Mouse (Mus musculus): ENCODE results near the gene Ablim1. TPM values are rescaled to one million over a fixed set of nuclear protein-coding genes. Genes with fewer than 3 reads are reported as not detected.
A peak's percentile ranks its signal among the peaks of the same experiment; 100 is the strongest.
"Not testable (repeated sequence)": the region's sequence is repeated elsewhere in the genome, so short reads cannot be mapped to it uniquely, and the experiment has no call there.

The Ablim1 gene
- polyA plus RNA-seq, 1 experiment: 9.8 TPM

- Histone ChIP-seq H3K36me3 (ENCODE audit: control insufficient read depth, insufficient read depth) (no peaks in the 10 kb centered on the region), H3K79me3 (ENCODE audit: low read depth) (no peaks in the 10 kb centered on the region), H3K79me2 (ENCODE audit: control insufficient read depth, insufficient read depth) (no peaks in the 10 kb centered on the region), H3ac (ENCODE audit: control insufficient read depth, insufficient read length, low read depth) (no peak overlapping the region), H3K27me3 (ENCODE audit: control insufficient read depth, insufficient read depth, insufficient read length) (no peaks in the 10 kb centered on the region), H3K4me3 (ENCODE audit: insufficient read depth, poor library complexity, severe bottlenecking) (no peak overlapping the region)
- TF ChIP-seq CTCF (IDR thresholded peaks at IDR 0.05; ENCODE audit: control insufficient read depth, insufficient read depth, insufficient read length) (no peak), FOSL1 (IDR thresholded peaks at IDR 0.05; ENCODE audit: insufficient read depth, low read length, poor library complexity, severe bottlenecking) (no peak), MAX (IDR thresholded peaks at IDR 0.05) (no peak), USF1 (IDR thresholded peaks at IDR 0.05; ENCODE audit: low read depth) (no peak), MYOG (IDR thresholded peaks at IDR 0.05; ENCODE audit: control insufficient read depth, extremely low read depth, insufficient read length) (no peak), CEBPB (IDR thresholded peaks at IDR 0.05; ENCODE audit: low read depth) (no peak), MYOD1 (IDR thresholded peaks at IDR 0.05; ENCODE audit: control insufficient read depth, insufficient read length, low read depth) (no peak)
Observed at GRCm38 (mm10) chr19:57140071-57140470, 174.6 kb downstream of the Ablim1 start.

- no peak overlapping the region for H3ac ChIP-seq (ENCODE audit: control insufficient read depth, insufficient read length, low read depth)
- no peaks in the 10 kb centered on the region for H3K79me3 ChIP-seq (ENCODE audit: low read depth)
- no peak for TF ChIP-seq MYOG (IDR thresholded peaks at IDR 0.05; ENCODE audit: control insufficient read depth, extremely low read depth, insufficient read length)
- no peak for TF ChIP-seq MAX (IDR thresholded peaks at IDR 0.05)
- no peak for TF ChIP-seq FOSL1 (IDR thresholded peaks at IDR 0.05; ENCODE audit: insufficient read depth, low read length, poor library complexity, severe bottlenecking)
- no peak for TF ChIP-seq CEBPB (IDR thresholded peaks at IDR 0.05; ENCODE audit: low read depth)
- H3K4me3 ChIP-seq (ENCODE audit: insufficient read depth, poor library complexity, severe bottlenecking): no peak overlapping the region
- H3K36me3 ChIP-seq (ENCODE audit: control insufficient read depth, insufficient read depth): no peaks in the 10 kb centered on the region
- H3K27me3 ChIP-seq (ENCODE audit: control insufficient read depth, insufficient read depth, insufficient read length): no peaks in the 10 kb centered on the region
- H3K79me2 ChIP-seq (ENCODE audit: control insufficient read depth, insufficient read depth): no peaks in the 10 kb centered on the region
Observed at GRCm38 (mm10) chr19:57138909-57139617, 175.7 kb downstream of the Ablim1 start.

DNA sequence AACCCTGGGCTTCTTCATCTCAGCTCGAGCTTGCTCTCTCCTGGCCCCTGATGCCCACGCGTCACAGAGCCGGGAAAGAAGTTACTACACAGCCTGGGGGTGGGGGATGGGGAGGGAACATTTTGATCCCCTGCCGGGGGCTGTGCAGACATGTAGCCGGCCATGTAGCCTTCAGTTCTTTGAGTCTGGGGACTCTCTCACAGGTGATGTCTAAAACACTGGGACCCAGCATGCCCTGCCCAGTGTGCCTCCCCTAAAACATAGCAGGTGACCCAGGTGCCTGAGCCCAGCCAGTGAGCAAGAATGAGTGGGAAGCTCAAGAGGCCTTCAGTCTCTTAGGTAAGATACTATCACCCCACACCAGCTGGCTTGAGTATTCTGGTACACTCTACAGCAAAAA, 176.2 kb downstream of the Ablim1 start:
- Histone ChIP-seq H3K79me3 (ENCODE audit: low read depth) (no peaks in the 10 kb centered on the region), H3K36me3 (ENCODE audit: control insufficient read depth, insufficient read depth) (no peaks in the 10 kb centered on the region), H3K79me2 (ENCODE audit: control insufficient read depth, insufficient read depth) (no peaks in the 10 kb centered on the region), H3K27me3 (ENCODE audit: control insufficient read depth, insufficient read depth, insufficient read length) (no peaks in the 10 kb centered on the region), H3K4me3 (ENCODE audit: insufficient read depth, poor library complexity, severe bottlenecking) (no peak overlapping the region), H3ac (ENCODE audit: control insufficient read depth, insufficient read length, low read depth) (no peak overlapping the region)
- no peak for TF ChIP-seq CTCF (IDR thresholded peaks at IDR 0.05; ENCODE audit: control insufficient read depth, insufficient read depth, insufficient read length)
- TF ChIP-seq FOSL1 (IDR thresholded peaks at IDR 0.05; ENCODE audit: insufficient read depth, low read length, poor library complexity, severe bottlenecking): no peak
- no peak for TF ChIP-seq MYOD1 (IDR thresholded peaks at IDR 0.05; ENCODE audit: control insufficient read depth, insufficient read length, low read depth)
- no peak for TF ChIP-seq MYOG (IDR thresholded peaks at IDR 0.05; ENCODE audit: control insufficient read depth, extremely low read depth, insufficient read length)
- no peak for TF ChIP-seq USF1 (IDR thresholded peaks at IDR 0.05; ENCODE audit: low read depth)
- no peak for TF ChIP-seq CEBPB (IDR thresholded peaks at IDR 0.05; ENCODE audit: low read depth)

DNA sequence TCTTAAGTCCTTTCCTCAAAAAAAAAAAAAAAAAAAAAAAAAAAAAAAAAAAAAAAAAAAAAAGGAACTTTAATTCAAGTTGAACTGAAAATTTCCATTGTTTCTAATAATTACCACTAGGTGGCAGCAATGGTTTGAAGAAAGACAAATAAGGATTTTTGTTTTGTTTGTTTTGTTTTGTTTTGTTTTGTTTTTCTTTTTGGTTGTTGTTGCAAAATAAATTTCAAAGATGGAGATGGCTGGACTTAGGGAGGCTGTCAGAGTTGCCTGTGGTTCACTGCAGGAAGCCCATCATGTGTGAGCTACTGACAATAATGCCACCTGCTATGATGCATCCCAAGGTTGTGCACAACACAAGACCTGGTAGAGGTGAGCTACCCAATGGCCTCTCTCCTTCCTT, 176.7 kb downstream of the Ablim1 start:
- Histone ChIP-seq H3K79me2 (ENCODE audit: control insufficient read depth, insufficient read depth) (no peaks in the 10 kb centered on the region), H3K79me3 (ENCODE audit: low read depth) (no peaks in the 10 kb centered on the region), H3K4me3 (ENCODE audit: insufficient read depth, poor library complexity, severe bottlenecking) (no peak overlapping the region), H3ac (ENCODE audit: control insufficient read depth, insufficient read length, low read depth) (no peak overlapping the region), H3K36me3 (ENCODE audit: control insufficient read depth, insufficient read depth) (peaks cover 3% of the 10 kb centered on the region), H3K27me3 (ENCODE audit: control insufficient read depth, insufficient read depth, insufficient read length) (no peaks in the 10 kb centered on the region)
- TF ChIP-seq CEBPB (IDR thresholded peaks at IDR 0.05; ENCODE audit: low read depth) (no peak), MYOG (IDR thresholded peaks at IDR 0.05; ENCODE audit: control insufficient read depth, extremely low read depth, insufficient read length) (no peak), USF1 (IDR thresholded peaks at IDR 0.05; ENCODE audit: low read depth) (no peak), MAX (IDR thresholded peaks at IDR 0.05) (no peak), MYOD1 (IDR thresholded peaks at IDR 0.05; ENCODE audit: control insufficient read depth, insufficient read length, low read depth) (no peak), CTCF (IDR thresholded peaks at IDR 0.05; ENCODE audit: control insufficient read depth, insufficient read depth, insufficient read length) (no peak), FOSL1 (IDR thresholded peaks at IDR 0.05; ENCODE audit: insufficient read depth, low read length, poor library complexity, severe bottlenecking) (no peak)

- Histone ChIP-seq H3K36me3 (ENCODE audit: control insufficient read depth, insufficient read depth) (peaks cover 14% of the 10 kb centered on the region), H3K27me3 (ENCODE audit: control insufficient read depth, insufficient read depth, insufficient read length) (no peaks in the 10 kb centered on the region), H3ac (ENCODE audit: control insufficient read depth, insufficient read length, low read depth) (no peak overlapping the region), H3K79me2 (ENCODE audit: control insufficient read depth, insufficient read depth) (no peaks in the 10 kb centered on the region), H3K79me3 (ENCODE audit: low read depth) (no peaks in the 10 kb centered on the region), H3K4me3 (ENCODE audit: insufficient read depth, poor library complexity, severe bottlenecking) (no peak overlapping the region)
- TF ChIP-seq MYOG (IDR thresholded peaks at IDR 0.05; ENCODE audit: control insufficient read depth, extremely low read depth, insufficient read length): no peak
- TF ChIP-seq FOSL1 (IDR thresholded peaks at IDR 0.05; ENCODE audit: insufficient read depth, low read length, poor library complexity, severe bottlenecking): no peak
- TF ChIP-seq CTCF (IDR thresholded peaks at IDR 0.05; ENCODE audit: control insufficient read depth, insufficient read depth, insufficient read length): peak; percentile 54
Observed at GRCm38 (mm10) chr19:57136228-57136627, 178.5 kb downstream of the Ablim1 start.

- H3K4me3 ChIP-seq (ENCODE audit: insufficient read depth, poor library complexity, severe bottlenecking); H3K27me3 ChIP-seq (ENCODE audit: control insufficient read depth, insufficient read depth, insufficient read length); H3K79me3 ChIP-seq (ENCODE audit: low read depth); H3ac ChIP-seq (ENCODE audit: control insufficient read depth, insufficient read length, low read depth); H3K79me2 ChIP-seq (ENCODE audit: control insufficient read depth, insufficient read depth): not testable (repeated sequence)
- H3K36me3 ChIP-seq (ENCODE audit: control insufficient read depth, insufficient read depth): peaks cover 14% of the 10 kb centered on the region
Observed at GRCm38 (mm10) chr19:57135654-57136053, 179.1 kb downstream of the Ablim1 start.

Data from C2C12 (cell line).